Mouse (Mus musculus): ENCODE results near the gene Fam185a.

The Fam185a gene

DNA sequence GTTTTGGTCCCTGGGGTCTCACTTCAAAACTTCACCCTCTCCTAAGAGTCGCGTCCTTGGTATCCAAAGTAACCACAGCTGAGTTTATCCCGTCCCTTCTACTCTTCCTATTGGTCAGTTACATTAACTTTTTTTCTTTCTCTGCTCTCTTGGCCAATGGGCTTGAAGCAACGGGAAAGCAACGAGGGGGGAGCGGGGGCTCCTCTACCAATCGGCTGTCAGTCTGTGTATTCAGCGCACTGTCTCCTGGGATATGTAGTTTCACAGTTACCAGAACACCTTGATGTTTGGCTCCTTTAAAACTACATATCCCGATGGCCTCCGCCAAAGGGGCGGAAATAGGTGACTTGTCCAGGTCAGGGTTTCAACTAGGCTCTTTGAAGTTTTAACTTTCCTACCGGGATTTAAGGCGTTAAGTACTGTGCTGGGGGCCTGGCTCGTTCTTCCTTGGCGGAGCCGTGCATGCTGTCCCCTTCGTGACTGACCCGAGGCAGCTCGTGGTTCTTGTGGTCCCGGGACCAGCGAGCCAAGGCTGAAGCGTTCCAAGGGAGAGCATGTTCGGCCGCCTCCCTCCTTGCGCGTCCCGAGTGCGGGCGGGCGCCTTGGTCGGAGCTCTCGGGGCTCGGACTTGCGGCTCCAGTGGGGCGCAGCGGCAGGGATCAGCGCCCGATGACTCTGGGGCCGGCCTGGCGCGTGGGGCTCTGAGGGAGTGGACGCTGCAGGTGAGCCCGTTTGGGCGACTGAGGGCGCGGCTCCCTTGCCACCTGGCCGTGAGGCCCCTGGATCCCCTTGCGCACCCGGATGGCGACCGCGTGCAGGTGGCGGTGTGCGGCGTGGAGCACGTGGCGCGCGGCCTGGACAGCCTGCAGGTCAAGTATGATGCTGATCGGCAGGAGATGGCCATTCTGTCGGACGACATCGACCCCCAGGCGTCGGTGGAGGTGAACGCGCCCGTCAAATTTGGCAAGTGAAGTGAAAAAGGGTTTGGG, at the start of gene Fam185a, which contains the start of gene Ccdc146:
Gene Fam185a, plus strand, starts transcription at position 345 of the 989 bp plus-strand sequence.
Gene Ccdc146, minus strand, starts transcription at position 64 of the 989 bp plus-strand sequence.
- DNase-seq: peak; percentile 97 to 99

DNA sequence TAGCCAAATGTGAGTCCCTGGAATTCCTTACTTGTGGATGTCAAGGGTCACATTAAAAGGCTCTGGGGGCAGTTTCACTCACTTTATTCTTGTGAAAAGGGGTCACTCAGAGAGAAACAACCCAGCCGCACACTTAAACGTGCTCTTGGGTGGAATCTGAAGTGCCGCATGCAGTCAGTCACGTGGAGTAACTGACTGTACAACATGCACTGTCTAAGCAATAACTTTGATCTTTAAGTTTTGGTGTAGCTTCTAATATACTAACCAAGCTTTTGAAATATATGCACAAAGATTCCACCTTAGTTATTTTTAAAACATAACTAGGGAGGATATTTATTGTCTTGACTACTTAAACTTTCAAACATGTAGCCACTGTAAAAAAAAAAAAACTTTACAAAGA, 47.8 kb upstream of the Fam185a start:
- no peak for DNase-seq

DNA sequence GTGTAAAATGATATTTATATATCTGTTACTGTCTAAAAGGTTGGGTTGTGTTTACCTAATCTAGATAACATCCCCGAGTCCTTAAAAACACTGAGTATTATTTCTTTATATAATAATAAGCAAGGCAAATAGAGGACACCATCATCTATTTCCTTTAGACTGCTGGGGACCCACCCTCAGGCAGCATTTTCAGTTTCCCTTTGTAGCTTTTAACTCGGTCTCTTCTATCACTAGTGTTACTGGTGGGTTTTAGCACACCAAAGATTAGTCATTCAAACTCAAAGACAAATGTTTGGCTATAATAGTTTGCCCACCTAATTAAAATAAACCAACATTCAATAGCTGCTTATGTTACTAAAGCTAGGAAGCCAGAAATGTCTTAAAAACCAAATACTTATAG, 46.4 kb upstream of the Fam185a start:
- no peak for DNase-seq

DNA sequence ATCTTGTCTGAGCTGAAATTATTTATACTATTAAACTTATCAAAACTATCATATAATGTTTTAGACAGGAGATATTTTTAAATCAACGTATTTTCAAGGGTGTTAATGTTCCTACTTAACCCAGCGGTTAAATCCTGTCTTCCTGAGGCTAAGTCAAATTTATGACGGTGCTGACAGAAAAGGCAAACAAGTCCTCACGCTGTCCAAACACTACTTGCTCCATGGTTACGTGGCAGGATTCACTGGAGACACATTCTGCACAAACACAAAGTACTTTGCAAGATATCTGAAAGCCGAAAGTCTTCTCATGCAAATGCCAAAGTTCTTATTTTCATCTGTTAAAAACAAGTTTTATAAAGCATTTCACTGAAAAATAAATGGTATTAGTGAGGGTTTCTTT, 42.8 kb upstream of the Fam185a start:
- peak in 1 of 2 experiments; percentile 29 for DNase-seq

DNA sequence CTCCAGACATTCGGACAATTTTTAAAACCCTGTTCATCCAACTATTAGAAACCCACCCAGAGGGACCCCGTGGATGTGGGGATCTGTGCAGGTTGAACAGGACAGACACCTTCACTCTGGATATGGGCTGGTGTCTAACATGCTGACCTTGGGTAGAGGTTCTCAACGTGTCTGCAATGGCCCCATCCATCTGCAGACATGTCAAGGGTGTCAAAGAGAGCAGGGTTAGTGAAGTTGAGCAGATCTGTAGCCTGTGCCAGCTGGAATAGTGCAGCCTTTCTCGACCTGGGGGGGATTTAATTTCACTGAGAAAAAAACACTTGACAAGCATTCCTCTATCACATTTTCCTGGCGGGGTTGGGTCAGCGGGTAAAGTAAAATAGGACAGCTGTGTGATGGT, 42.1 kb upstream of the Fam185a start:
- no peak for DNase-seq

DNA sequence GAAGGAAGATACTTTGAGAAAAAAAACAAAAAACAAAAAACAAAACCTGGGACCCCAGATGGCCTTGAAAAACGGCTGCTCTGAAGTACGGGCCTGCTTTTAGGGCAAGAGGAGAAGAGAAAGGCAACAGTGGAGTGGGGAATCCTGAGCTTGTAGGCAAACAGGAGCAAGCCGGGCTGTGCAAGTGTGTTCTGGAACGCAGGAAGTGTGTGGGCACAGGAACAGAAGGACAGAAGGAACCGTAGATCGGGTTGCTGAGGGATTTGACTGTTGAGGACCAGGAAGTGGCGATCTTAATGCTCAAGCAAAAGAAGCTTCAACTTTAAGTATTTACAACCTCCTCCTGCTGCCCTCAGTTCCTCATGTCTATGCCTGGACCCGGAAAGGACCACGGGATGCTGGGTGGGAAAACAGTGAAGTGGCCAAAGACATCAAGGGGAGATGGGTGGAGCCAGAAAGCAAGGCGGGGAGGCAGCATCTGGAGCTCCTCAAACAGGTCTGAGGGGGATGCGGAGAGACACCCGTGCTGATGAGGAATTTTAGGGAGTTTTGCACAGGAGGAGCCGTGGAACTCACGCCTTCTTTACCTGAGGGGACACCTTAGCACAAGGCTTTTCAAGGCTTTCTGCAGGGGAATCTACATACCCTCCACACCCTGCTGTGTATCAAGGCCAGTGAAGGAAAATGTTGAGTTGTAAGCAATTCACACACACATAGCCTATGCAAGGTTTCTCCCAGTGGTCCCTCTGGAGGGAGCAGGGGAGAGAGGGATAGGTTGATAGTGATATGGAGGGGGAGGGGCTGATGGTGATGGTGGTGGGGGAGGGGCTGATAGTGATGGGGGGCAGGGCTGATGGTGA, 41.1 kb upstream of the Fam185a start:
- DNase-seq: peak; percentile 10 to 12

DNA sequence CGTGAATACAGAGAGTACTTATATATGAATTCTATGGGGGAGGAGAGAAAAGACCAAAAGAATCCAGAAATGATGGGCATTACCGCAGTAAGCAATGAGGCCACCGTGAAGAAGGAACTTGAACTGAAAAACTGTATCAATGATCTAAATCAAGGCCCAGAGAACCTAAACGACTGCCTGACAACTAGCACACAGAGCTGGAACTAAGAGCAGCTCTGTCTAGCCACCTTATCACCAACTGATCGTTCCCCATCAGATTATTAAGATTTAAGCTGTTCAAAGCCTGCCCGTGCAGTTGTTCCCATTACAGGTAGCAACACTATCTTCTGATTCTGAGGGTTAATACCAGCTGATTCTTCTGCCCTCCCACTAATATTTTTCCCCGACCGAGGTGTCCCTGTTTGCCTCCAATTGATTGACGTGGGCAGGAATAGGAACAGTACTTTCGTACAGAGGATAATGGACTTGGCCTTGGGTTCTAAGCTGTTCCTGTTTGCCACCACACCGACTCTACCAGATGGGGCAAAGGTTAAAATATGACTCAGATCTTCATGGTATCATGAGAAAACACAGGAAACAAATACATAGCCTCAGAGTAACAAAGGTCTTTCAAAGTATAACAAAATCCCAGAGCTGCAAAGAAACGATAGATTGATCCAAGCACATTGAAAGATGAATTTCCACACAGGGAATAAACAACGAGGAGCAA, 40.4 kb upstream of the Fam185a start:
- no peak for DNase-seq

DNA sequence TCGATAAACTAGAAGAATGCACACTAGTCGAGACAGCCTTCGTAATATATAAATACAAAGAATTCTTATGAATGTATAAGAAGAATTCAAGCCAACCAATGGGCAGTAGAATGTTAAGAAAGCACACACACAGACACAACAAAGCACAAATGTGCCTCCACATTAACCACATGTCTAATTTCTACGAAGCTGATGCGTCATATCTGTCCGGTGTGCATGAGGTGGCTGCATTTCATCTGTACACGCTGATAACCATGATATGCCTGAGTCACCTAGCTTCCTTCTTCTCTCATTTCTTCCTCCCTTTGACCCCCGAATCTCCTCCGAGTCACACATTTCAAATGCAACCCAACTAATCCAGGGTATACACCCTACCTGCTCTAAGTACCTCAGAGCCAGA, 39.8 kb upstream of the Fam185a start:
- no peak for DNase-seq

DNA sequence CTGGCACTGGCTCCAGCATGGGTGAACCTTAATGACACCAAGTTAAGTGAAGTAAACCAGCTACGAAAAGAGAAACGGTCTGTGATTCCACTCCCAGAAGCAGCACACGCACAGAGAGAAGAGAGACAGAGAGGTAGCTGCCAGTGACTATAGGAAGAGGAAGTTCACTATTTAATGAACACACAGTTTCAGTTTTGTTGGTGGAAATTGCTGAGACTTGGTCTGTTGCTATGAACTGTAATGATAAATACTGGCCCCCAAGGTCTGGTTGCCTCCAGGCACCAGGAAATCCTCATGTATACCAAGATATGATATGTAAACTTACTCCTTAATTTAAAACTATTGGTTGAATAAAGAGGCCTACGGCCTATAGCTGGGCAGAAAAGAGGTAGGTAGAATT, 38.3 kb upstream of the Fam185a start:
- DNase-seq: no peak

DNA sequence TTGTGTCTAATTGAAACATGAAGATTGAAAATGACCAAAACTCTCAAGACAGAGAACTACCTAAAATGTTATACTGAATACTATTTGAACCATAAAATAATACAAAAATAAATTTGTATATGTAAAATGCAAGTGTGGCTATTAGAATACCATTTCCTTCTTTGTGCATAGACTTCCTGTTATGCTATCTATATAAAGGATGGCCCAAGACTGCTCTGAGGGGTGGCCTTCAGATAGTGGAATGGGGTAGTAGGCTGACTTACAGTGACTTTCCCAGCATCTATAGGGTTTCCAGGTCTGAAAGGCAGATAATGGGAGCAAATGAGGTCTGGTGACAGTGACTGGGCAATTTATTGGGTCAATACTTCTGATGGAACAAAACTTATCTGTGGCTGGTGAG, 37.4 kb upstream of the Fam185a start:
- DNase-seq: no peak

DNA sequence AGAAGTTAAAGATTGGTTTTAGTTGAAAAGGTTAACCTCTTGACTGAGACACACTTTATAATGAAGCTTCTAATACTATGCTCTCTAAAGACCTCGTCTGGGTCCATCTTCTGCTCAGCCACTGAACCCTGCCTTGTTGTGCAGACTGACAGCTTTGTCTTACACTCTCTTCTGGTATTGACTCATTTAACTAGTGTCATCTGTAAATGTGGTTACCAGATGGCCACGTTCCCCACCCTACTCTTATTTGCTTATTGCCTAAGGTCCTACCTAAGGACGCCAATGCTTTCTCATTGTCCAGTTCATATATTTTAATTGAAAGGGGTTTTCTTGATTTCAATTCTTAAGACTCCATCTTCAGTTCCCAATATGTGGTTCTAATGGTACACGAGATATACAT, 35.9 kb upstream of the Fam185a start:
- DNase-seq: no peak

DNA sequence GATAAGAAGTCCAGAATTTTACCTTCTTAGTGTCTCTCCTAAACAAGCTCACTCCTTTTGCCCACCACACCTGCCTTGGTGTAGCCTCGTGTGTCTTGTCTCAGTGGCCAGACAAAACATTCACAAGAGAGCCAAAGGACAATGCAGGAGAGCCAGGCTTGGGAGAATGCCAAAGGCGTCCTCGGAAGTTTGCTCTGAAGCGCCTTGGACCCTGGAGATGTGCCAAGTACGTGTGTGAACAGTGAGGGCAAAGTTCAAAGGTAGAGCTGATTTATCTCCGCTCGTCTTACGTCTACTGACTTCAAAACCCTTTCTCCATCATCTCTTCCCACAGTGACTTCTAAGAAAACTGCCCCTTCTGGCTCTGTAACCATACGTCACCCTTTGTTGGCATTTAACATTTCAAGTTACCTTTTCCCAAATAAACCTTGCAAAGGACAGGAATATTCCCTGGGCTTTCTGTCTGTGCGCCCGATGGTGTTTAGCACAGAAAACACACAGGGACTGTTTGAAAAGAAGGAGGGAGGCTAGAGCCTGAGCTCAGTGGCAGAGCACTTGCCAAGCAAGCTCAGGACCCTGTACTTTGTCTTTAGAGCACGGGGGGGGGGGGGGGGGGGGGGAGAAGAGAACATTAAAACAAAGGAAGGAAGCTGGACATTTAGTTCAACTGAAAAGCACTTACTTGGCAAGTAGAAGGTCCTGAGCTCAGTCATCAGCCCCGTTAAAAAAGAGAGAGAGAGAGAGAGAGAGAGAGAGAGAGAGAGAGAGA, 33.0 kb upstream of the Fam185a start:
- peak; percentile 86 to 88 for DNase-seq

DNA sequence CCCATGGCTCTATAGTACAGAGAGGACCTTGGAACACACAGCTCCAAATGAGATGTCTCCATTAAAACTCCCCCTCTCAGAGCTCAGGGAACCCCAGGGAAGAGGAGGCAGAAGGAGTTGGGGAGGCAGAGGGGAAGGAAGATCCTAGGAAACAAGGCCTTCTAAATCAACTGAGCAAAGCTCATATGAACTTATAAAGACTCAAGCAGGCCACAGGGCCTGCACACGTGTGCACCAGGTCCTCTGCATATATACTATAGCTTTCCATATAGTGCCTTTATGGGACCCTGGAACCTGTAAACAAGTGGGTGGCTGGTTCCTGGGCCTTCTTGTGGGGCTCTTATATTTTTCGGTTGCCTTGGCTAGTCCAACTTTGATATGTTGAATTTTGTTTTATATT, 30.2 kb upstream of the Fam185a start:
- no peak for DNase-seq

DNA sequence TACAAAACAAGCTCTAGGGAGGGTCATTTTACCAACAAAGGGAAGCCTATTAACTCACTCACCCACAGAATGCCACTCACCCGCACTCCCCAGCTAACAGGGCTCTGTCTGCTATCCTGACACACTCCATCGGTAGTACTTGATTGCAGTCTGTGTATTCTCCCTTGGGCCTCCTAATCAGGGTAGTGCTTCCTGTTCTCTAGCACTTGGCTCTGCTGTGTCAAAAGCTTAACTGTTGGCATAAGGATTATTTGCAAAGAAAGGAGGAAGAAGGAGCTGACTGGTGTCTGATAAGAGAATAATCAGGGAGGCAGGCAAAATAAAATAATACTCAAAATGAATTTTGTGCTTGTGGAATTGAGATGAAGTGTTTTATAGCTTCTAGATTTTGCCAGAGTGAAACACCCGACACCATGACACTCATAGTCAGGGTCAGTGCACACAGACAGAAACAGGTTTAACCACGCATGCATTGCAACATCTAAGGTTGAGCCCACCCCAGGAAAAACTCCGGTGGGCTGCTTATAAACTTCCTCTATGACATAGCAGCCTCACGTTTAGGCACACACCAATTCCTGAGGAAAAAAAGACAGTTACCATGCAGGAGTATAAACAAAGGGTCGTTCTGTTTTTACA, 29.4 kb upstream of the Fam185a start:
- DNase-seq: no peak

DNA sequence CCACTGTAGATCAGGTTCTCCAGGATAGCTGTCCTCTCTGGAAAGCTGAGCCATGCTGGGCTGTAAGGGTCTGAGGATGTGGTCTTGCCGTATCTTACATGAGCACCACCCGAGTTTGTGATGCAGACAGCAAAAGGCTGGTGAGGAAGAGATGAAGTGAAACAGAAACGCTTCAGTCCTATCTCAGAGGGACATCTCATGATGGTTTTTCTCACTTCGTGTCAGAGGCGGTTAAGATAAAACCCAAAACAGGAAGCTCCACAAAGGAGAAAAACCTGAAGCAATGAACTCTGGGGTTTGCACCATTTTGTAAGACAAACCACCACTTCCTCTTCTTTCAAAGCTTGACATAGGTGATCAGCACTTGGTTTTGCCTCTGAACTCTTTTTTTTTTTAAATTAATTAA, 13.5 kb upstream of the Fam185a start:
- DNase-seq: no peak

DNA sequence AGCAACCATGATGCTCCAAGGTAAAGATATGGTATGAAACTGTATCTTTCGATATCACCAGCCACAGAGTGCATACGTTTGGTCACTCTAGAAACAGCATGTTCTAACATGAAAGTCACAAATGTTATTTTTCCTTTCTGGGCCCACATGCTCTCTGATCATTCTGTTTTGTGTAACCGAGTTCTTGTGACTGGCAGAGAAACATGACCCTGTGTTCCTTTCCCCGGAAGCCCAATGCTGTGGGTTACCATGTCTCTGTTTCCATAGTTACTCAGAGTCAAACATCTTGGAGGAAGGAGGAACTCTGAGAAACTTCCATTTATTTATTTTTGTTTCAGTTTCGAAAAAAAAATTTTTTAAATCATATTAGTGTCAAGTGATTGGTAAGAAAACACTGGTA, 12.7 kb upstream of the Fam185a start:
- no peak for DNase-seq

DNA sequence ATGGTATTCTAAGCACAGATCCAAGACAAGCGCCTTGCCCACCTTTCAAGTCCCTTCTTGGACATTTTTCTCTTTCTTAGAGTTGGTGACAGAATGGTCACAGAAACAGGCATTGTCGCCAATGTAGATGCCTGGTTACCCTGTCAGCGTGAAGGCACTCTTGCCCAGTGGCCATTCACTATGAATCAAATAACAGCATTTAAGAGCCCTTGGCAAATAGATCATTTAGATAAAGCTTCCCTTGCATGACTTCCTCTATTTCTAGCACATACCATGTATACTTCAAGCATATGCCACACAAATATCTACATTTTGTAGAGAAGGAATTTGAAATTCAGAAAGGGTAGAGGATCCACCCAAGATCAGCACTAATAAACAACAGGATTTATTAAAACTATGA, 11.4 kb upstream of the Fam185a start:
- DNase-seq: no peak

DNA sequence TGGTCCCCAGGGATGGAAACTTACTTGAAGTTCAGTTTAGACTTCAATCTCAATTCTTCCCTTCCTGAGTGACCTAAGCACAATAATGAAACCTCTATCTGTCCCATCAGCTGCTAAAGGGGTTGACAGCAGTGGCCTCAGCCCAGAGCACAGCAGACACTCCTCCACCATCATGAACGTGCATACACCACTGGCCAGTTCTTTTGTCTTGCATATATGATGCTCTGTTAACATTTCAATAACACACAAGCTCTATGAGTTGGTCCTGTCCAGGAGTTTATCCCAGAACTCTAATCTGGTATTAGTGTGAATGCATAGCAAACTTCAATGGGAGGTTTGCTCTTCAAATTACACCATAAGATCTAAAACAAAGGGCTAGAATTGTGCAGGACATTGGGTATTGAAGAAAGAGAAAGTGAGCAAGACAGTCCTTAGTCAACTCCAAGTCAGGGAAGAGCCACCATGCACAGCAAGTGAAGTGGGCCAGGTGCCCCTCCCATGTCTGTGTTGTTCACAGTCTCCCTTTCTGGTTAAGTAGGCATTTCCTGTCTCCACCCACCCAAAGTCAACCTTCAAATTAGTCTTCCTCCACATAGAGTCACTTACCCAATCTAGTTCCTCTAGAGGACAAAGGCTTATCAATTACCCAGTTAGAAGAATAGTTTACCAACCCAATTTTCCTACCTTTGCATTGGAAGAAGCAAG, 10.5 kb upstream of the Fam185a start:
- no peak for DNase-seq

DNA sequence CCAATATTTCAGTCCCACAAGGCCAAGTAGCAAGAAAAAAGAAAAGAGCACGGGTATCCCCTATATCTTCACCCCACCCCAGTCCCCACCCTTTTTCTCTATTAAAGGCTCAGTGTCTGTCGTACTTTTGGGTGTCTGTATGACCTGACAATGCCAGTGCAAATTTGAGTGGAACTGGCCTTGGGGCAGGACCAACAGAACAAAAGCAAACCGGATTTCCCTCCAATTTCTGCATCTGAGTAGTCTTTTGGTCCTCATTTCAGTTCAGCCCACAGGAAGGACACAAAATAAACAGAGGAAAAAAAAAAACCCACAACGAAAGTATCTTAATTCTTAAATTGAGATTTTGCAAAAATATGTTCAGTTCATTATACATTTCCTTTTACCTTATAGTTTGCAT, 6.1 kb upstream of the Fam185a start:
- DNase-seq: no peak

DNA sequence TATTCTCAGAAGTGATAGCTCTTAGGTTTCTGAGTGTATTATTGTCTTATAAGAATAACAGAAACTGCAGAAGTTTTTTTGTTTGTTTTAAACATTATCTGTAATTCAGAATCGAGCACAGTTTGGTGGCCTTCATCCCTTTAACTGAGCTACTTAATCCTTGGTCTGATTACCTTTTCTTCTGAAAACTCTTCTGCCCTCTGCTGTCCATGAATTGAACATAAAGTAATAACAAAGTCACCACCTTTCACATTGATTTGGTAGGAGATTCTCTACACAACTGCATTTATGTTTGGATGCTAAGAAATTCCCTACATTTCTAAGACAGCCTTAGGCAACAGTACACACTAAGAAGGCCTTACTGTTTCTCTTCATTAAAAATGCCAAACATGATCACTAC, 4.1 kb upstream of the Fam185a start:
- peak in 1 of 2 experiments; percentile 42 for DNase-seq

DNA sequence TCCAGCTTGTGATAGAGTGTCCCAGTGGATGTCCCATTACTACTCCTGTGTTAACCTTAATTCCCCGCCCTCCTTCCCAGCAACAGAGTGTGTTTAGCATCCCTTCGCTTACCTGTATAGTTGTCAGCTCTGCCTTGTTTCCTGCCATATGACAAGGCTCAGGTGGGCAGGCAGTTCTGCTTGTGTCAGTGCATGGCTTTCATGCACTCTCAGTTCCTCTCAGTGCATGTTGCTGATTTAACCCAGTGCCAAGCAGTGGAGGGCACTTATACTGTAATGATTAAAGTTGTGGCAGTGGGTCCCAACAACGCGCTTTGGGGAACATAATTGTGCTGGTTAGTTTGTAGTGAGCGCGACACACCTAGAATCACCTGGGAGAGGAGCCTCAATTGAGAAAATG, 1.9 kb downstream of the Fam185a start:
- no peak for DNase-seq
